Mouse (Mus musculus) cerebellum, adult 18-20 months (tissue): ENCODE measurements around the gene Ddx46.
A peak's percentile ranks its signal among the peaks of the same experiment; 100 is the strongest.

Source experiments
- DNase-seq, 2 experiments: peaks; one replicate each; pipeline ENCODE4 v3.0.0; 2021

Gene Ddx46

DNA sequence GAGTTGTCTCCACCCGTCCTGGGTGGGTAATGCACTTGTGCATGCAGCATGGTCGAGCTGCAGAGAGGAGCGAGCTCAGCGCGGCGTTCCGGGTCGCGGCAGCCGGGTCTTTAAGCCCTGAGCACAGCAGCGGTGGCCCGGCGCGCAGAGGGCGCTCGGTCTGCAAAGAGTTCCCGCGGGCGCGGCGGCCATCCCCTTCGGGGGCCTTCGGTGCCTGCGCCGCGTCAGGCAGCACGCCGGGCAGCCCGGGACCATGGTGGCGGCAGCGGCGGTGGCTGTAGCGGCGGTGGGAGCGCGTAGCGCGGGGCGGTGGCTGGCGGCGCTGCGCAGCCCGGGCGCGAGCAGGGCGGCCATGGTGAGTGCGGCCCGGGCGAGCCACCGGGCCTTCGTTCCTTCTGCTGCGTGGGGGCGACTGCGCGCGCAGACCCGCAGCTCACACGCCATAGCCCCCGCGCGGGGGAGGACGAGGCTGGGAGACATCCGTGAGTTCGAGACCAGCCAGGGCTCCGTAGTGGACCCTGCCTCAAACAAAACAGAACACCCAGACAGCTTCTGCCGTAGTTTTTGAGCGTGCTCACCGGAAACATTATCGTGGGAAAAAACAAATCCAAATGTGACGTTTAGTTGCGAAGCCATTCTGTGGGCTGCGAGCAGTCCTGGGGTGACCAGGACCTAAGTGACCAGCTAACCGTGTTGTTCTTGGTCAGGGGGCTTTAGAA is 92.5 kb downstream of the Ddx46 start, which contains the start of gene Pcbd2:
Pcbd2 (plus strand) TSS at position 249 of the 719 bp plus-strand sequence.
- DNase-seq: peak; percentile 77 to 88

DNA sequence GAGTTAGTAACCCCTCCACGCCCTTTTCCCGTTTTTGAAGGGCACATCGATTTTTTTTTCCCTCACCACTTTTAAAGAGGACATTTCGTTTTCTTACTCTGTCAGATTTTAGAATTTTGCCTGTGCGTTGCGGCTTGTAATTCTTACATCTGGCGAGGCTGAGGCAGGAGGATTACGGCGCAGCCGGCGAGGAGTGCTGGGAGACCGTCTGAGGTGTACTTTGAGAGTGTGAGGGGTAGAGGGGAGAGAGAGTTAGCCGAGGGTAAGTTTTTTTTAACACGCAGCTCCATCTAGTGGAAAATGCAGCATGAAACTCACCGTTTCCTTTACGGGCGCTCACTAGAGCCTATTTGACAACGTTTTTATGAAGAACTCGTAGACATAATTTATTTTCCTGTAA is 93.0 kb downstream of the Ddx46 start:
- DNase-seq: peak; percentile 66 to 72

DNA sequence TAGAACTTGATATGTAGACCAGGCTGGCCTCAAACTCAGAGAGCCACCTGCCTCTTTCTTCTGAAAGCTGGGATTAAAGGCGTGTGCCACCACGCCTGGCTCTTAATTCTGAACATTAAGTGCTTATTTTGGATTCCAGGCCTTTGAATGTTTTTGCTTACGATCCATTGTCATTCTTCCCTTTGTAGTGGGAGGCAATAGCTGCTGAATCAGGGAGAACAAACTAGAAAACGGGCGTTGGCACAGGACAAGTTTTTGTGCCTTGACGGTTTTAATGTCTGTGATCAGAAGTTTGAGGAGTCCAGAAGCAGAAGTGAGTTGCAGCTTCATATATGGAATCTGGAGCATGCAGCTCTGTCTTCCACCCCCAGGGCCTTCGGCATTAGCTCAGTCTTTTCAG is 95.9 kb downstream of the Ddx46 start:
- DNase-seq: no peak
